Mouse (Mus musculus) liver, adult (tissue): ENCODE data around the gene Fryl.

Experiments used
- GATA4 ChIP-seq: IDR thresholded peaks from 2 replicates; pipeline ENCODE4 v1.6.1; 2014; ENCODE audit warnings: mild to moderate bottlenecking, low read length; ENCODE audit not compliant: insufficient replicate concordance

Gene Fryl

GRCm38 (mm10) chr5:73216014-73216413, 40.4 kb downstream of the Fryl start:
- no peak for TF ChIP-seq GATA4

GRCm38 (mm10) chr5:73212446-73212845, 44.0 kb downstream of the Fryl start:
- TF ChIP-seq GATA4, result no peak

- TF ChIP-seq GATA4, result no peak
These were observed 44.5 kb downstream of the Fryl start for GRCm38 (mm10) chr5:73211961-73212360.

GRCm38 (mm10) chr5:73210971-73211315, 45.5 kb downstream of the Fryl start:
- no peak for TF ChIP-seq GATA4

- TF ChIP-seq GATA4, result no peak
These were observed 46.1 kb downstream of the Fryl start for GRCm38 (mm10) chr5:73210127-73210970.

GRCm38 (mm10) chr5:73209201-73210096, 47.0 kb downstream of the Fryl start:
- TF ChIP-seq GATA4, result no peak

- no peak for TF ChIP-seq GATA4
These were observed 47.8 kb downstream of the Fryl start for GRCm38 (mm10) chr5:73208645-73209044.

GRCm38 (mm10) chr5:73206722-73207121, 49.7 kb downstream of the Fryl start:
- TF ChIP-seq GATA4, result no peak

- TF ChIP-seq GATA4, result no peak
These were observed 50.3 kb downstream of the Fryl start for GRCm38 (mm10) chr5:73205996-73206629.

- TF ChIP-seq GATA4, result no peak
These were observed 51.4 kb downstream of the Fryl start for GRCm38 (mm10) chr5:73205050-73205449.

GRCm38 (mm10) chr5:73202498-73202897, 53.9 kb downstream of the Fryl start:
- no peak for TF ChIP-seq GATA4

- no peak for TF ChIP-seq GATA4
These were observed 54.3 kb downstream of the Fryl start for GRCm38 (mm10) chr5:73202077-73202476.

GRCm38 (mm10) chr5:73200387-73201384, 55.7 kb downstream of the Fryl start:
- TF ChIP-seq GATA4, result no peak

GRCm38 (mm10) chr5:73199586-73199985, 56.8 kb downstream of the Fryl start:
- no peak for TF ChIP-seq GATA4
